Mouse (Mus musculus): ENCODE measurements around the gene Klhl31. TPM values are rescaled to one million over a fixed set of nuclear protein-coding genes. Genes with fewer than 3 reads are reported as not detected.

The Klhl31 gene
- polyA plus RNA-seq, 1 experiment from 2014 or later = 0.92 TPM

GRCm38 (mm10) chr9:77684938-77685337 lies 48.6 kb downstream of the Klhl31 start:
- 84% methylated on average over 4 of the region's 4 CpGs for WGBS
- H3K4me2 ChIP-seq (replicated peaks; ENCODE audit: low read depth, low read length) = no peak overlapping the region
- no peaks in the 10 kb centered on the region for H3K27me3 ChIP-seq (ENCODE audit: insufficient read depth, low read length)
- H3K36me3 ChIP-seq (ENCODE audit: insufficient read depth, low read length) = no peaks in the 10 kb centered on the region
- H3K27ac ChIP-seq (ENCODE audit: low read length) = no peak overlapping the region
- ATAC-seq (ENCODE audit: low FRiP score, low TSS enrichment) = no peak
- no peaks in the 10 kb centered on the region for H3K9me3 ChIP-seq (ENCODE audit: low read length)
- H3K4me3 ChIP-seq (ENCODE audit: low read length) = no peak overlapping the region
- H3K9ac ChIP-seq (replicated peaks; ENCODE audit: low read length) = no peak overlapping the region
- H3K4me1 ChIP-seq (ENCODE audit: insufficient read depth, low read length) = no peaks in the 10 kb centered on the region

- H3K4me2 ChIP-seq (replicated peaks; ENCODE audit: low read depth, low read length) = no peak overlapping the region
- no peak overlapping the region for H3K9ac ChIP-seq (replicated peaks; ENCODE audit: low read length)
- H3K9me3 ChIP-seq (ENCODE audit: low read length) = no peaks in the 10 kb centered on the region
- no peaks in the 10 kb centered on the region for H3K4me1 ChIP-seq (ENCODE audit: insufficient read depth, low read length)
- no peak for ATAC-seq (ENCODE audit: low FRiP score, low TSS enrichment)
- H3K27ac ChIP-seq (ENCODE audit: low read length) = no peak overlapping the region
- H3K4me3 ChIP-seq (ENCODE audit: low read length) = no peak overlapping the region
- WGBS = 74% methylated on average over 5 of the region's 5 CpGs
- no peaks in the 10 kb centered on the region for H3K36me3 ChIP-seq (ENCODE audit: insufficient read depth, low read length)
- H3K27me3 ChIP-seq (ENCODE audit: insufficient read depth, low read length) = no peaks in the 10 kb centered on the region
Measured at GRCm38 (mm10) chr9:77685825-77686500, 49.7 kb downstream of the Klhl31 start.

DNA sequence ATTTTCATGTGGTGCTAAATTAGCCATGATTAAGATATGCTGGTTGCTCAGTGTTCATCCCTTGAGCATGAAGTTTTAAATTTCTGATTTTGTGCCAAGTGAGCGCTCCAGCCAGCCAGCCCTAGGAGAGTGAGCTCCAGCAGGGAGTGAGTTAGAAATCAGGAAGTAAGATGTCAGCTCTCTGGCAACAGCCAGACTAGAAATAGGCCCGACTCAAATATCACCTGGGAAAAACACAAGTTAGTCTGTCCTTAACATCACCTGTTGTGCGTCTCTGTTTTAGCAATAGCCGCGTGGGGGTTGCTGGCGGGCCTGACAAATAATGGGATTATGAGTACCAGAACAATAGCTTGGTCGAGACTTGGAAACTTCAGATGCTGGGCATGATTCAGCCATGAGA lies 56.4 kb downstream of the Klhl31 start:
- WGBS = 79% methylated on average over 7 of the region's 7 CpGs
- Histone ChIP-seq H3K4me1 (ENCODE audit: insufficient read depth, low read length) (no peaks in the 10 kb centered on the region), H3K36me3 (ENCODE audit: insufficient read depth, low read length) (no peaks in the 10 kb centered on the region), H3K4me3 (ENCODE audit: low read length) (no peak overlapping the region), H3K27me3 (ENCODE audit: insufficient read depth, low read length) (no peaks in the 10 kb centered on the region), H3K9me3 (ENCODE audit: low read length) (no peaks in the 10 kb centered on the region), H3K27ac (ENCODE audit: low read length) (no peak overlapping the region), H3K9ac (replicated peaks; ENCODE audit: low read length) (no peak overlapping the region), H3K4me2 (replicated peaks; ENCODE audit: low read depth, low read length) (no peak overlapping the region)
- ATAC-seq (ENCODE audit: low FRiP score, low TSS enrichment) = no peak

DNA sequence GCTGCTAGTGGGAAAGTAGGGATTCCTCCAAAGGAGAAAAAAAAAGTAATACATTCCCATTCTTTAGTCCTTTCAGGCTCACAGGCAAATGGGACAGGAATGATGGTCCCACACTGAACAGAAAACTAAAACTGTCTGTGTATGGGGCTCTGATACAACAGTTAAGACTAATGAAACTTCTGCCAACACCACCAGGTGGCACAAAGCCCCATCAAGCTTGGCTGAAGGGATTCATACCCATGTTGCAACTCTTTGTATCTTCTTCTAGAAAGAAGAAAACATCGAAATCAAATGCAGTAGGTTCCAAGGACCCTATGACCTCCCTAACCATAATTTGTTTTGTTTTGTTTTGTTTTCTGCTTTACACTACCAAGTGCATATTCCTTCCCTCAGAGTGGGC lies 57.1 kb downstream of the Klhl31 start:
- H3K4me1 ChIP-seq (ENCODE audit: insufficient read depth, low read length) = no peaks in the 10 kb centered on the region
- no peaks in the 10 kb centered on the region for H3K36me3 ChIP-seq (ENCODE audit: insufficient read depth, low read length)
- no peaks in the 10 kb centered on the region for H3K9me3 ChIP-seq (ENCODE audit: low read length)
- H3K9ac ChIP-seq (replicated peaks; ENCODE audit: low read length) = no peak overlapping the region
- no peak for ATAC-seq (ENCODE audit: low FRiP score, low TSS enrichment)
- no peaks in the 10 kb centered on the region for H3K27me3 ChIP-seq (ENCODE audit: insufficient read depth, low read length)
- no peak overlapping the region for H3K27ac ChIP-seq (ENCODE audit: low read length)
- no peak overlapping the region for H3K4me2 ChIP-seq (replicated peaks; ENCODE audit: low read depth, low read length)
- 77% methylated on average over 1 of the region's 1 CpGs for WGBS
- no peak overlapping the region for H3K4me3 ChIP-seq (ENCODE audit: low read length)

GRCm38 (mm10) chr9:77695586-77695985 lies 59.3 kb downstream of the Klhl31 start:
- ATAC-seq (ENCODE audit: low FRiP score, low TSS enrichment) = no peak
- Histone ChIP-seq H3K9me3 (ENCODE audit: low read length) (no peaks in the 10 kb centered on the region), H3K27me3 (ENCODE audit: insufficient read depth, low read length) (no peaks in the 10 kb centered on the region), H3K9ac (replicated peaks; ENCODE audit: low read length) (no peak overlapping the region), H3K27ac (ENCODE audit: low read length) (no peak overlapping the region), H3K36me3 (ENCODE audit: insufficient read depth, low read length) (no peaks in the 10 kb centered on the region), H3K4me1 (ENCODE audit: insufficient read depth, low read length) (no peaks in the 10 kb centered on the region), H3K4me2 (replicated peaks; ENCODE audit: low read depth, low read length) (no peak overlapping the region), H3K4me3 (ENCODE audit: low read length) (no peak overlapping the region)
- 51% methylated on average over 5 of the region's 5 CpGs for WGBS

GRCm38 (mm10) chr9:77703476-77703875 lies 67.2 kb downstream of the Klhl31 start:
- H3K27ac ChIP-seq (ENCODE audit: low read length) = no peak overlapping the region

GRCm38 (mm10) chr9:77704108-77704507 lies 67.8 kb downstream of the Klhl31 start:
- H3K9ac ChIP-seq (replicated peaks; ENCODE audit: low read length) = no peak overlapping the region
- no peaks in the 10 kb centered on the region for H3K9me3 ChIP-seq (ENCODE audit: low read length)
- no peak for ATAC-seq (ENCODE audit: low FRiP score, low TSS enrichment)
- H3K36me3 ChIP-seq (ENCODE audit: insufficient read depth, low read length) = no peaks in the 10 kb centered on the region
- H3K4me3 ChIP-seq (ENCODE audit: low read length) = no peak overlapping the region
- no peaks in the 10 kb centered on the region for H3K27me3 ChIP-seq (ENCODE audit: insufficient read depth, low read length)
- WGBS = 76% methylated on average over 4 of the region's 4 CpGs
- H3K4me2 ChIP-seq (replicated peaks; ENCODE audit: low read depth, low read length) = no peak overlapping the region
- H3K4me1 ChIP-seq (ENCODE audit: insufficient read depth, low read length) = no peaks in the 10 kb centered on the region
- H3K27ac ChIP-seq (ENCODE audit: low read length) = no peak overlapping the region

More at GRCm38 (mm10) chr9:77703476-77703875, 67.2 kb downstream of the Klhl31 start:
- Histone ChIP-seq H3K9ac (replicated peaks; ENCODE audit: low read length) (no peak overlapping the region), H3K4me3 (ENCODE audit: low read length) (no peak overlapping the region), H3K9me3 (ENCODE audit: low read length) (no peaks in the 10 kb centered on the region), H3K4me1 (ENCODE audit: insufficient read depth, low read length) (no peaks in the 10 kb centered on the region), H3K4me2 (replicated peaks; ENCODE audit: low read depth, low read length) (no peak overlapping the region), H3K27me3 (ENCODE audit: insufficient read depth, low read length) (no peaks in the 10 kb centered on the region), H3K36me3 (ENCODE audit: insufficient read depth, low read length) (no peaks in the 10 kb centered on the region)
- no peak for ATAC-seq (ENCODE audit: low FRiP score, low TSS enrichment)
- 86% methylated on average over 4 of the region's 4 CpGs for WGBS

- H3K4me1 ChIP-seq (ENCODE audit: insufficient read depth, low read length) = no peaks in the 10 kb centered on the region
- H3K9ac ChIP-seq (replicated peaks; ENCODE audit: low read length) = no peak overlapping the region
- H3K4me2 ChIP-seq (replicated peaks; ENCODE audit: low read depth, low read length) = no peak overlapping the region
- H3K27ac ChIP-seq (ENCODE audit: low read length) = no peak overlapping the region
- H3K27me3 ChIP-seq (ENCODE audit: insufficient read depth, low read length) = no peaks in the 10 kb centered on the region
- 83% methylated on average over 6 of the region's 6 CpGs for WGBS
- no peaks in the 10 kb centered on the region for H3K36me3 ChIP-seq (ENCODE audit: insufficient read depth, low read length)
- H3K9me3 ChIP-seq (ENCODE audit: low read length) = no peaks in the 10 kb centered on the region
- no peak for ATAC-seq (ENCODE audit: low FRiP score, low TSS enrichment)
- H3K4me3 ChIP-seq (ENCODE audit: low read length) = no peak overlapping the region
Measured at GRCm38 (mm10) chr9:77706515-77706914, 70.2 kb downstream of the Klhl31 start.

DNA sequence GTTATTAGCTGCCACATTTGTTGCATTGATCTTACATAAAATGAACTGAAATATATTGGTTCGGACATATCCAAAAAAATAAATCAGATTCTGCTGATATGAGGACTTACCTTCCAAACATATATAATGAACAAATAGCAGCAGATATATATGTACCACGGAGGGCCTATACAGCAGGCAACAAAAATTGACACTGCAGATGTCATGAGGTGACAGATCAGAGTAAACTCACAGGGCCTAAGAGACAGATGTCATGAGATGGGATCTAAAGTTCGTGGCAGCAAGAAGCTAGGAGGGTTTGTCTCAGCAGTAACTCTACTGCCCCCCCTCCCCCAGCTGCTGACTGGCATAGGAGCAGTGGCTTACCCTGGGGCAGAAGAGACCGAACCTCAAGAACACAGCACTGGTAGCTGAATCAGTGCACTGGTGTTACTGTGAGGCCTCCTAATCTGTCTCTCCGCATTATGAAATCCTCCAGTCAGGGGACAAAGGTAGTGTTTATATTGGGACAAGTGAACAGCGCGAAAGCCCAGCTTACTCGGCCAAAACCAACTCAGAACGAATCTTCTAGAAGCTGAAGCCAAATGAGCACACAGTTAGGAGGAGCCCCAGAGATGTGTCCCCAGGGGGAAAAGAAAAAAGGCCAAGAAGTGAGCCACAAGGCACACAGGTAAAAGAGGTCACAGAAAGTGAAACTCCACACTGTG lies 71.3 kb downstream of the Klhl31 start:
- Histone ChIP-seq H3K36me3 (ENCODE audit: insufficient read depth, low read length) (no peaks in the 10 kb centered on the region), H3K27ac (ENCODE audit: low read length) (no peak overlapping the region), H3K4me3 (ENCODE audit: low read length) (no peak overlapping the region), H3K9ac (replicated peaks; ENCODE audit: low read length) (no peak overlapping the region), H3K4me1 (ENCODE audit: insufficient read depth, low read length) (no peaks in the 10 kb centered on the region), H3K4me2 (replicated peaks; ENCODE audit: low read depth, low read length) (no peak overlapping the region), H3K9me3 (ENCODE audit: low read length) (no peaks in the 10 kb centered on the region), H3K27me3 (ENCODE audit: insufficient read depth, low read length) (no peaks in the 10 kb centered on the region)
- 81% methylated on average over 9 of the region's 9 CpGs for WGBS
- ATAC-seq (ENCODE audit: low FRiP score, low TSS enrichment) = no peak

- H3K4me2 ChIP-seq (replicated peaks; ENCODE audit: low read depth, low read length) = no peak overlapping the region
- H3K36me3 ChIP-seq (ENCODE audit: insufficient read depth, low read length) = no peaks in the 10 kb centered on the region
- H3K27me3 ChIP-seq (ENCODE audit: insufficient read depth, low read length) = no peaks in the 10 kb centered on the region
- H3K9ac ChIP-seq (replicated peaks; ENCODE audit: low read length) = no peak overlapping the region
- H3K9me3 ChIP-seq (ENCODE audit: low read length) = no peaks in the 10 kb centered on the region
- no peak for ATAC-seq (ENCODE audit: low FRiP score, low TSS enrichment)
- no peak overlapping the region for H3K4me3 ChIP-seq (ENCODE audit: low read length)
- H3K27ac ChIP-seq (ENCODE audit: low read length) = no peak overlapping the region
- WGBS = 76% methylated on average over 5 of the region's 5 CpGs
- H3K4me1 ChIP-seq (ENCODE audit: insufficient read depth, low read length) = no peaks in the 10 kb centered on the region
Measured at GRCm38 (mm10) chr9:77708950-77709349, 72.7 kb downstream of the Klhl31 start.

All from kidney, embryonic 16.5 days (tissue).